Mouse (Mus musculus) erythroblast, embryonic 14.5 days (primary cell): ENCODE data around the gene Vps13c. TPM values are rescaled to one million over a fixed set of nuclear protein-coding genes. Genes with fewer than 3 reads are reported as not detected.

Source experiments
- H3K27me3 ChIP-seq: 2 replicates; pipeline ENCODE4 v1.6.1; 2012; ENCODE audit warnings: inconsistent platforms; ENCODE audit not compliant: control insufficient read depth
- H3K36me3 ChIP-seq: 2 replicates; pipeline ENCODE4 v1.6.1; 2012; ENCODE audit warnings: mild to moderate bottlenecking, inconsistent platforms; ENCODE audit not compliant: control insufficient read depth
- H3K4me1 ChIP-seq: 2 replicates; pipeline ENCODE4 v1.6.1; 2012; ENCODE audit warnings: inconsistent platforms; ENCODE audit not compliant: control insufficient read depth
- H3K4me3 ChIP-seq: replicated peaks from 2 replicates; pipeline ENCODE3; 2012; ENCODE audit warnings: moderate library complexity, mild to moderate bottlenecking, inconsistent platforms
- H3K9me3 ChIP-seq: 2 replicates; pipeline ENCODE4 v1.6.1; 2012; ENCODE audit warnings: low read length, inconsistent platforms, mixed read lengths; ENCODE audit not compliant: control insufficient read depth
- GATA1 ChIP-seq: IDR thresholded peaks from 2 replicates; pipeline ENCODE4 v1.6.1; 2012; ENCODE audit warnings: low read length, inconsistent platforms, mixed read lengths
- TAL1 ChIP-seq: IDR thresholded peaks from 3 replicates; pipeline ENCODE4 v1.6.1; 2012; ENCODE audit warnings: low read length, inconsistent platforms, mixed read lengths
- polyA plus RNA-seq: library from polyadenylated mRNA; stranded (reverse); fragments of >175 nt; gene quantifications from 2 replicates; pipeline ENCODE4 v1.2.3, GENCODE M21; 2012

The Vps13c gene
- polyA plus RNA-seq, 1 experiment, result 0.26 TPM

DNA sequence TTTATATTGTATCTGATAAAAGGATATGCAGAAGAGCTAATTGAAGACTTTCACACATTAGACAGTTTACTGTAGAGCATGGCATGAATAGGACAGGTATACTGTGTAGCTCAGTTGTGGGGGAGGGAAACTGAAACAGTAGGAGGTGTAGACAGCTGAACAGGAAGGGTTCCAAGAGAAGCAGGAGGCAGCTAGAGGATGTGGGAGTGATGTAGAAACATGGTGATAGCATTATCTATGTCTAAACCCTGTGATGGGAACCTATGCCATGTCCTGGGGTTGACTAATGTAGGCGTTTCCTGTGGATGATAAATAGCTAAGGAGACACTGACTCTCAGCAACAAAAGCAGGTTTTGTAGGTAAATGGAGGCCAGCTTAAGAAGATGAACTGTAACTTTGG is 53.3 kb downstream of the Vps13c start:
- Histone ChIP-seq H3K4me3 (no peak overlapping the region), H3K4me1 (no peaks in the 10 kb centered on the region)

DNA sequence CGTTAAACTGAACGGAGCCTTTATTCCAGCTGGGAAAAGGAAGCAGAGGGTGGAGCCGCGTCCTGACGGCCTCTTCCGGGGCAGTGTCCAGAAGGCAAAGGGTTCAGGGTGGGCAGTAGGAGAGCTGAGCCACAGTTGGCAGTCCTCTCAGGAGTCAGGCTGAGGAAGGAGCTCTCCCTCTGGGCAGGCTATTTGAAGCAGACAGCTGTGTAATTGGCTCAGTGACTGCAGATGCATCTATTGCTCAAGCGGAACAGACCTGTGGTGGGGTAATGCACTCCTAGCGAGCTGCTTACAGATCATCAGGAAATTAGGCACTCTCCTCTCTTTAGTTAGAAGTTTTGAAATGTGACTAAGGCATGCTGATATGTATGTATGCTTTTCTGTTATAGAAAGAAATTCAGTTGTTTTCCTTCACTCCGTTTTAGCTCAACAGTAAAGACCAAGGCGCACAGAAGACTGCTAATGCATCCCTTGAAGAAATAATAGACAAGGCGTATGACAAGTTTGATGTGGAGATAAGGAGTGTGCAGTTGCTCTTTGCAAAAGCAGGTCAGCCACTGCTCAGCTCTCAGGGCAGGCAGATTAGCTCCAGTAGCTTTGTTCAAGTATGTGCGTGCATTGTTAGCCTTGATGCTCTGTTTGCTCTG is 56.6 kb downstream of the Vps13c start:
- TF ChIP-seq TAL1 (no peak), GATA1 (no peak)
- Histone ChIP-seq H3K36me3 (peaks cover 85% of the 10 kb centered on the region), H3K4me1 (no peaks in the 10 kb centered on the region), H3K4me3 (no peak overlapping the region), H3K9me3 (no peaks in the 10 kb centered on the region), H3K27me3 (no peaks in the 10 kb centered on the region)

More for the DNA sequence above, 53.3 kb downstream of the Vps13c start:
- H3K27me3 ChIP-seq, result no peaks in the 10 kb centered on the region
- H3K9me3 ChIP-seq, result no peaks in the 10 kb centered on the region
- TF ChIP-seq TAL1 (no peak), GATA1 (no peak)
- peaks cover 79% of the 10 kb centered on the region for H3K36me3 ChIP-seq

DNA sequence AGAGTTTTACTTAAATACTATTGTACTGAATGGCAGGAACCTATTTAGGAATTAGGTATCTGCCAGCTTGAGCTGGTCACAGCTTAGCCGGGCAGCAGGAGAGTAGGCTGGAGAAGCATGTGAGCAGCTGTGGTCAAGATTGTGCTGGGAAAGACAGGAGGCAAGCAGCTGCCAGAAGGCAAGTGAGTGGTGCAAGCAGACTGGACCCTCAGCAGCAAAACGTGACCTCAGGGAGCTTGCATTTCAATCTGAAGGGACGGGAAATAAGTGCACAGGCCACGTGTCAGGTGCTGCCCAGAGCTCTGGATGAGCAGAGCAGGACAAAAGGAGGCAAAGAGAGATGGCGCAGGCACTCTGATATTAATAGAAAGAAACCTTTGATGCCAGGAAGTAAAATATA is 60.2 kb downstream of the Vps13c start:
- H3K4me1 ChIP-seq, result no peaks in the 10 kb centered on the region
- H3K9me3 ChIP-seq, result no peaks in the 10 kb centered on the region
- no peak overlapping the region for H3K4me3 ChIP-seq
- no peak for TF ChIP-seq TAL1
- no peak for TF ChIP-seq GATA1
- no peaks in the 10 kb centered on the region for H3K27me3 ChIP-seq
- peaks cover 80% of the 10 kb centered on the region for H3K36me3 ChIP-seq

DNA sequence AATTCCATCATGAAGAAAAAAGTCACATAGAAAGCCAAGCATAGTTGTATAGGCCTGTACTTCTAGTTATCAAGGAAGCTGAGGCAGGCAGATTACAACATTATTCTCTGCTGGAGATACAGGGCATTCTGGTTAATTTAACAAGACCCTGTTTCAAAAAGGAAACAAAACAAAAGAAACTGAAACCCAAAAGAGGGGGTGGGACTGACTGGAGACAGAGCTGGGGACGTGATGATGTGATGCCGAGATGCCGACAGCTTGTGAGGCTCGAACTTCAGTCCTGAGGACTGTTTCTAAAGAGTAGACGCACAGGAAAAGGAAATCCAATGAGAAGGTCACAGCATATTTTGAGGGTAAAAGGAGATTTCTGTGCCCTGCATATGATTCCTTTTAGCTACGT is 64.2 kb downstream of the Vps13c start:
- H3K4me1 ChIP-seq, result no peaks in the 10 kb centered on the region
- no peak overlapping the region for H3K4me3 ChIP-seq
- no peaks in the 10 kb centered on the region for H3K9me3 ChIP-seq
- H3K27me3 ChIP-seq, result no peaks in the 10 kb centered on the region
- H3K36me3 ChIP-seq, result peaks cover 83% of the 10 kb centered on the region
- no peak for TF ChIP-seq GATA1
- no peak for TF ChIP-seq TAL1

DNA sequence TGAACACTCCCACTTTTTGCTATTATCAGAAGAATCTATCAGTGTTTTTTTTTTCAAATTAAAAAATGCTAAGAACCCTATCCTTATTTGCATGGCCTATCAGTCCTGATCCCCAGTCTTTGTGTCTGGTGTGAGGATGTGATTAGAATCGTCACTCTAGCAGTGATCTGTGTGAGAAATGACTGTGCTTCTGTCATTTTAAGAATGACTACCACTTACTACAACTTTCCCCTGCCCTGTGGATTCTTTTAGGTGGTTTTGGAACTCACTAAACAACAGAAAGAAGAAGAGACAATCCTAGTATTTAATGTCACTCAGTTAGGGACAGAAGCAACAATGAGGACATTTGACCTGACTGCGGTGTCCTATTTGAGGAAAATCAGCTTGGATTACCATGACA is 65.3 kb downstream of the Vps13c start:
- peaks cover 87% of the 10 kb centered on the region for H3K36me3 ChIP-seq
- TF ChIP-seq GATA1 (no peak), TAL1 (no peak)
- H3K27me3 ChIP-seq, result no peaks in the 10 kb centered on the region
- no peaks in the 10 kb centered on the region for H3K4me1 ChIP-seq
- no peaks in the 10 kb centered on the region for H3K9me3 ChIP-seq
- no peak overlapping the region for H3K4me3 ChIP-seq

DNA sequence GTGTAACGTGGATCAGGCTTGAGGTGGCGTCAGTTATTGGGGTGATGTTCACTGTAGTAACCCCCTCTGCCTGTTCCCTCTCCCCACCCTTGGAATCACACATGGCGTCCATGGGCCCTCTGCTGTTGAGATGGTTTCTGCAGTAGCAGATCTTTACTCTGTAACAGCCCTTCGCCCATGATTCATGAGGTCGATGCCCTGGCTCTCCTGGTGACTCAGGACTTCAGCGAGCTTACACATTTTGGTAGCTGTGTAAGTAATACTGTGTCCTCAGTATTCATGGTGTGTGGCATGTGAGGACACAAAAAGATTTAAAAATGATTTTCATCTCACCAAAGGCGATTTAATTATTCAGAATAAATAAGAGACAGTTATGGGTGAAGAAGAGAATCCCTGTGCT is 74.5 kb downstream of the Vps13c start:
- no peak overlapping the region for H3K4me3 ChIP-seq
- no peaks in the 10 kb centered on the region for H3K4me1 ChIP-seq
- H3K36me3 ChIP-seq, result peaks cover 81% of the 10 kb centered on the region
- no peaks in the 10 kb centered on the region for H3K27me3 ChIP-seq
- H3K9me3 ChIP-seq, result no peaks in the 10 kb centered on the region
- no peak for TF ChIP-seq GATA1
- no peak for TF ChIP-seq TAL1

DNA sequence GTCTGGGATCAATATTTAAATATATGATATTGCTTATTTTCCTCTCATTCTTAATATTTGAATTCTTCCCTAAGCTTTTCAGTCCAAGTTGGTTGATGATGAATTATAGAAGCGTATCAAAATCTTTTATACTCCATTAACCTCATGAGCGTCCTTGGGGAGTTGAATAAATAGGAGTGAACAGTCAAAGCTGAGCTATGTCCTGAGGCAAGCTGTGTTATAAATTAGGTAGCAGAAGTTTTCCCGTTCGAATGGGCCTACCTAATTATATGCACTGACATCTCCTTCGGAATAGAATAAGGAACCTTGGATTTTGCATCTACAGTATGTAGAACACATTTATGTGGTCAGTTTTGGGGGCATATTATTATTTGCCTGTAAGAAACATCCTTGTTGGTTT is 82.2 kb downstream of the Vps13c start:
- Histone ChIP-seq H3K27me3 (no peaks in the 10 kb centered on the region), H3K9me3 (no peaks in the 10 kb centered on the region), H3K4me1 (no peaks in the 10 kb centered on the region), H3K4me3 (no peak overlapping the region), H3K36me3 (peaks cover 82% of the 10 kb centered on the region)
- TF ChIP-seq TAL1, result no peak
- TF ChIP-seq GATA1, result no peak

DNA sequence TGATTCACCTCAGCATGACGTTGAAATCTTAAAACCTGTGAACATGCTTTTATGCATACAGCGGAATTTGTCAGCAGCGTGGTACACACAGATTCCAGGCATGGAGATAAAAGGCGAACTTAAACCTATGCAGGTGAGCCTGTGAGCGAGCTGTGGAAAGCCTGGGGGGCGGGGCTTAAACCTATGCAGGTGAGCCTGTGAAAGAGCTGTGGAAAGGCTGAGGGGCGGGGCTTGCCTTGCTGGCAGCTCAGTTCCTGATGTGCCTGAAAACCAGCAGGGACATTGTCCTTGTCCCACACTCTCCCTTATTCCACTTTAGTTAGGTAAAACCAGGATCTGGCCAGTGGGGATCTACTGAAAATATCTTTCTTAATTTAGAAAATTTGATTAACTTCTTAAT is 90.4 kb downstream of the Vps13c start:
- peaks cover 84% of the 10 kb centered on the region for H3K36me3 ChIP-seq
- TF ChIP-seq TAL1 (no peak), GATA1 (no peak)

DNA sequence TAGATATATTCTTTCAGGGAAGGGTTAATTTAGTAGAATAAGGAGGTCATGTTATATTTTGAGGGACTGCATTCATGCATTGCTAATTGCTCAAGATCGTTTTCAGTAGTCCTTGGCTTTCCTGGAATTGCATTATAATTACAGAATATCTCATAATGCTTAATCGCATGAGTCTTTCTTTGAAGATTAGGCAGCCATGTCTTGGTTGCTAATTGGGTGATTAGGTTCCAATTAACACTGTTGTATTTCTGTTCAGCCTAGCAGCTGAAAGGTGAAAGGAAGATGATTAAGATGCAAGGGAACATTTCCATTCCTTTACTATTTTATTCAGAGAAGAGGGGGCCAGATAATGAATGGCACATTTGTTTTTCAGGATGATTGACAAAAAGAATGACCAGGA is 97.1 kb downstream of the Vps13c start:
- Histone ChIP-seq H3K27me3 (no peaks in the 10 kb centered on the region), H3K9me3 (no peaks in the 10 kb centered on the region), H3K4me1 (no peaks in the 10 kb centered on the region), H3K4me3 (no peak overlapping the region), H3K36me3 (peaks cover 85% of the 10 kb centered on the region)
- TF ChIP-seq GATA1, result no peak
- TF ChIP-seq TAL1, result no peak

More for the DNA sequence above, 90.4 kb downstream of the Vps13c start:
- Histone ChIP-seq H3K27me3 (no peaks in the 10 kb centered on the region), H3K9me3 (no peaks in the 10 kb centered on the region), H3K4me1 (no peaks in the 10 kb centered on the region), H3K4me3 (no peak overlapping the region)

DNA sequence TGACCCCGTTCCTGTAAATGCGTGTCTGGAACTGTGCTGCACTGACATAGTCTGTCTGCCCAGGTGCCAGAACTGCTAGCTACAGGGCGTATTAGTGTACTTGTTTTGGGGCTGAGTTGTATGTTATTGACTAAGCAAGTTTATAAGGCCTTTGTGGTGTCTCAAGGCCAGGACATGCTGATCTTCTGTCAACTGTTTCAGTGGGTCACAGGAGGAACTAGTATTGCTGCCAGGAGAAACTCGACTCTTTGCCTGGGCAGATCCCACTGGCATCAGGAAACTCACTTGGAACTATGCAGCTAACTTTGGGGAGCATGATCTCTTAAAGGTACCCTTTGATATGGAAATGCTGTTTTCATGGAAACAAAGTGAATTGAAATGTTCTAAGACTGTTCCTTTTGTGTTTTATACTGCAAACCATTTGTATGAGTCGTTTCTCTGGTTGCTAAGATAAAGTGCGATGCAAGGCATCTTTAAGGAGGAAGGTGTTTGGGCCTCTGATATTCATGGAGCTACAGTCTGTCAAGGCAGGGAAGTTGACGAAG is 115.3 kb downstream of the Vps13c start:
- no peaks in the 10 kb centered on the region for H3K27me3 ChIP-seq
- H3K4me3 ChIP-seq, result no peak overlapping the region
- TF ChIP-seq TAL1, result no peak
- no peak for TF ChIP-seq GATA1
- H3K9me3 ChIP-seq, result no peaks in the 10 kb centered on the region
- peaks cover 87% of the 10 kb centered on the region for H3K36me3 ChIP-seq
- H3K4me1 ChIP-seq, result no peaks in the 10 kb centered on the region
